Mouse (Mus musculus) forebrain, embryonic 14.5 days (tissue): Measurements from ENCODE around the gene Kirrel. TPM values are rescaled to one million over a fixed set of nuclear protein-coding genes. Genes with fewer than 3 reads are reported as not detected.

ENCODE experiments used
- polyA plus RNA-seq: library from polyadenylated mRNA; unstranded; fragments of >200 nt; fragmentation: Nextera tagmentation; extraction: Ambion mirVana; gene quantifications from 2 replicates; pipeline ENCODE4 v1.2.1, GENCODE M21; 2014

Gene Kirrel
- polyA plus RNA-seq, 1 experiment from 2014 or later = 2.2 TPM

Other genes with a start within 250 kb of the Kirrel start
- 35.7 and 38.5 TPM in 2 replicates for gene Cd1d1, start 175.3 kb downstream of the Kirrel start, polyA plus RNA-seq
- 12.0 and 13.8 TPM in 2 replicates for gene Fcrls, start 89.0 kb upstream of the Kirrel start, polyA plus RNA-seq
- gene Cd5l, start 183.1 kb upstream of the Kirrel start, polyA plus RNA-seq = 0.27 TPM in 1 of 2 replicates, not detected in the other
- 0.11 TPM in 1 of 2 replicates, not detected in the other for gene Fcrl1, start 201.6 kb upstream of the Kirrel start, polyA plus RNA-seq